Mouse (Mus musculus) frontal cortex, postnatal 25 days (tissue): ENCODE measurements at regions not wholly inside any gene's neighbourhood (a gene's known extent, or its start where the extent isn't known, plus 50 kb on each side); places are given as distances from the start of the nearest gene placed in this dataset.

Experiments used
- DNase-seq, 2 experiments: peaks; one replicate each; pipeline ENCODE4 v3.0.0; 2022; ENCODE audit warnings: low spot score in 2 of 2

GRCm38 (mm10) chr3:21813401-21813800, 263.1 kb upstream of the Tbl1xr1 start:
- DNase-seq = no peak

GRCm38 (mm10) chr3:21816968-21817858, 259.2 kb upstream of the Tbl1xr1 start:
- no peak for DNase-seq

DNA sequence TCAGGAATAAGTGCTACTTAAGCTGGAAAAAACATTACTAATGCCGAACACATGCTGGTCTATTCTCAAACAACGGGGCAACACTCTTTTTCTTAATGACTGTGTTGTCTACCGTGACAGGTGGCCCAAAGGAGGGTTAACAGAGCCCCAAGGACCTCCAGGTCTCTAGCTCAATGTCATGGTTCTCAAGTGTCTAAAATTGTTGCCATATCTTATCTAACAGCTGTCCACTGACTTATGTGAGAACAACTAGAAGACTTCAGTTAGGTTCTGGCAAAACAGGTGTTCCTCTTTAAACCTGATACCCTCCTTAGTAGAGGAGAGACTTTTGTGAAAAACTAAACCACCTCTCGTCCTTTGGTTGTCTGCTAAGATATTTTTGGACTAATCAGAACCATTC, 257.4 kb upstream of the Tbl1xr1 start:
- DNase-seq = no peak

DNA sequence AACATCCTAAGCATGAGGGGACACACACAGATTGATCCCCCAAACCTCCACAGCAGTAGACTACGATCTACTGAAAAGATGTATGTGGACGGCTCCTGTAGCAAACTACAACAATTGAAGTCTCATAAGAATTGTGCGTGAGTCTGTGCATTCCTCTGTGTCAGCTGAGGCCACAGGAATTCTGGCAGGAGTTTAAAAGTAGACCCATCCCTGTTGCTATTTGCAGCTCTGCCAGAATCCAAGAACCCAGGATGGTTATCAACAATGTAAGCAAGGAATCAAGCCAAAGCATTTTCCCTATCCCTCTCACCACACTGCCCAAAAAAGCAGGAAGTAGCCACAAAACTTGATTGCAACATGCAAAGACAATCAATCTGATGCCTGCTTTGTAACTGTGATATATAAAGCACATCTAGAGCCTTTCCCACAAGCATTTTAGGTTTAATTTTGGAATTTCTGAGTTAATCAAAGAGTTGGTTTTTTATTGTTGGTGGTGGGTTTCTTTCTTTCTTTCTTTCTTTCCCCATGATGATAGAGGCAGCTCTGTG, 256.3 kb upstream of the Tbl1xr1 start:
- no peak for DNase-seq

DNA sequence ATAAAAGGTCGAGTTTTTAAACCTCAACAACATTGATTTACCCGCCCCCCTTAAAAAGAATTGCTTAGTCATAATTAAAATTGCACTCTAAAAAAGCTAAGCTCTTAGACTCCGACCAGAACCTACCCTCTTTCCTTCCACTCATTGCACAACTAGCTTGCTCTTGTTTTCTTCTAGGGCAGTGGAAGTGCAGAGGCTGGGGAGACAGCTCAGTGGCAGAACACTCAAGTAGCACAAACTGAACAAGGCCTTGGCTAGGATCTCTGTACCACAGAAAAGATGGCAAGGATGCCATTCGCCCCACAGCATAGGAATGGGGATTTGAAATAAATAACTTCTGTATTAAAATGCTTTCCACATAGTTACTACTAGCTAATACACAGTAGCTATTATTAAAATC, 253.8 kb upstream of the Tbl1xr1 start:
- DNase-seq = no peak

DNA sequence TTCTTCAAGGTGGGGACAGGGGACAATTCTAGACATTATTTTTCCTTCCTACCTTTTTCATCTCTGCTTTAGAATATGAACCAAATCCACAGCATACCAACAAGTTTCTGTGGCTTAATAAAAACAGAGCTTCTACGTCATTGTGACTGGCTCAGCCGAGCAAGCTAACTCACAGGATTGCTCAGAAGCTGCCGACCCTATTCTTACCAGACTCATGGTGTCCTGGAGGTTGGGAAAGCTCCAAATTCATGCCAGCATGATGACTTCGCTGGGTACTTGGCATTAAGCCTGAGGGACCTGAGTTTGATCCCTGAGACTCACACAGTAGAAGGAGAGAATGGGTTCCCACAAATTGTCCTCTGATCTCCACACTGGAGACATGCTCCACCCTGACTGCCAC, 253.1 kb upstream of the Tbl1xr1 start:
- DNase-seq = no peak

- DNase-seq = no peak
These were observed 252.2 kb upstream of the Tbl1xr1 start for GRCm38 (mm10) chr3:21824101-21824880.

- DNase-seq = no peak
These were observed 251.4 kb upstream of the Tbl1xr1 start for GRCm38 (mm10) chr3:21824913-21825610.

GRCm38 (mm10) chr3:21827656-21828055, 248.8 kb upstream of the Tbl1xr1 start:
- no peak for DNase-seq

GRCm38 (mm10) chr3:21833111-21833510, 243.3 kb upstream of the Tbl1xr1 start:
- DNase-seq = no peak

DNA sequence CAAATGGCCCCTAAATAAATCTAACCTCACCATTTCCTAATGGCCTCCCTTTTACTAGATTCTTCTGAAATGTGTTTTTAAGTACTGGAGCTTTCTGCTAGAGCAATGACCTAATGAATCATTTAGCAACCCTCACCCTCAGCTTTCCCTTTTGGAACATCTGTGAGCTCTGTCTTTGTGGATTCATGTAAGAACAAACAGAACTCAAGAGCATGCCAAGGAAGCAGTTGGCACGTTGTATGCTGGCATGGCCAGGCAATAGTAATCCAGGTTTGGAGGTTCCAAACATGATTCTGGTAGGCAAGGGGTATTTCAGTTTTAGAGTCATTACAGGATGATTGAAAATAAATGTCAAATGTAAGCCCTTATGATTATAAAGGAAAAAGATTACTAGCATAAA, 240.9 kb upstream of the Tbl1xr1 start:
- no peak for DNase-seq

DNA sequence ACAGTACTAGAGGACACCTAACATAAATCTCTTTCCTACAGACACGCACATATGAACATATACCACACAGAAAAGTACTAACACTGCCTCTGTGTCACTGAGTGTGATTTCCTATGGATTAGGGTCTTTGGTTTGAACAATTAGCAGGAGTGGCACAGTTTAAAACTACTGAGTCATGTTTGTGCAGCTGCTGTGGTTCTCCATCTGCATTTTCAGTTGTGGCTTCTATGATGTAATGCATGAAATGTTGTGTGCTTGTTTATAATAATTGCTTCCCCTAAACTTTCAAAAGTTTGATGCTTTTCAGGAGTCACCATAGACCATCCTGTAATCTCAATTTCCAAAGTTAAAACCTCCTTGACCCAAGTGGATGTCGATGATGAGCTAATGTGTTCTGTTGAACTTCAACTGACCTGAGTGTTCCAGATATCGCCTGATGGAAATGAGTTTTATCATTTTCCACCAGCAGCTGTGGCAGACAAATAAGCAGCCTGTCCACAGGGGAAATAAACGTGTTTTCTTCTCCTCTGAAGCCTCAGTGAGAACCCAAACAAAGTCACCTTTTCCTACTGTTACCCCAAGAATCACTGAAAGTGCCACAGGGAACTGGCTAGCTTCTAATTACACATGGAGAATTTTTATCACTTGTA, 239.0 kb upstream of the Tbl1xr1 start:
- no peak for DNase-seq

DNA sequence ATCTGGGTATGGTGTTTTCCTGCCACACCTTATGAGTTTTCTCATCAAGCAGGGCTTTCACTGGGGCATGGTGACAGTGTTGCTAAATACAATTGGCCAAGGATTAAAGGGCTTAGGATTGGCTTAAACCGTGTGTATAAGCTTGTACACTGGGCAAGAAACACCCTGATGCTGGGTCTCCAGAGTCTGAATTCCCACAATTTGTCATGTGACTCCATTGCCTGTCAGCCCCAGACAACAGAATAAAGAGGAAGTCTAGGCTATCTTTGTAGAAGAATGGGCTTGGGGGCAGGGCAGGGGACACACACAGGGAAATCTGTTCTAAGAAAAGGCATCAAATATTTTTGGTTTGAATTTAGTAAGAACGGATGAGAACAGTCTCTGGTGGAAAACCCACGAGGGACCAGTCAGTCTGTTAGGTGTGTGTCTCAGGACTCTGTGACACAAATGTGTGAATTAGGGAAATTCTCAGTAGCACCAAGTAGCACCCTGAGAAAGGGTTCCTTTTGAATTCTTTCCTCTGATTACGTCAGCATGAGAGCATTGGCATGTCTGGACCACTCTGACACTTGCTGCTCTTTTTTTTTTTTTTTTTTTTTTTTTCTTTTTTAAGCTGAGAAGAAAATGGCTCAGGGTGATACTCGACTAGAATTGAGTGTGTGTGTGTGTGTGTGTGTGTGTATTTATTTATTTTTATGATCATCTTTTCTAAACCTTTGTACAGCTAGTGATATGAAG, 235.5 kb upstream of the Tbl1xr1 start:
- DNase-seq = no peak

GRCm38 (mm10) chr3:21841506-21841905, 234.9 kb upstream of the Tbl1xr1 start:
- no peak for DNase-seq

DNA sequence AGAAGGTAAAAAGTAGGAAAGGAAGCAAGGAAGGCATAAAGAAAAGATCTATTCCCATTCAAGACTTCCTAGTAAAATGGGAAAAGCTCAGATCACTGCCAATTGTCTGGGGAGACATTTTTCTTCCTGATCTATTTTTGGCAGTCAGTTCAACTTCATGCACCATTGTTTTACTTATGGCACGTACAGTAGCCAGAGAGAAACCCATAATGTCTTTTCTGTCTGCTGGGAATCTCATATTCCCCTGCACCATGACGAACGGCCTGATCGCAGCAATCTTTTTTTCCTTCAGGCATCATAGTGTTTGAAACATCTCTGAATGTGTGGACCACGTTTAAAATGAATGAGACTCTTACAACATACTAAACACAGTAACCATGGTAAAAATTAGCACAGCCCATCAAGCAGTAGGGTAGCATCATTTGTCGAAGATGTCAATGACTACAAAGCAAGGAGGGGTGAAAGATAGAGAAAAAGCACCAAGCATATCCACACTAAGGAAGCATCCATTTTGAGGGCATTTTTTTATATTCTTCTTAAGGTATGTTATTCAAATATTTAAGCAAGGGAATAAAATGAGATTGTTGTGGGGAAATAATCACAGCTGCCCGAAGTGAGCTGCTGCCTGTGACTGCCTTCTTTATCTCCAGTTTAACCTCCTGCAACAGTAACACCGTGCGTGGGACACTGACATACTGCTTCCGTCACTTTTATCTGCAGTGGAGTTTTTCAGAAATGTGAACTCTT, 233.7 kb upstream of the Tbl1xr1 start:
- DNase-seq = no peak

DNA sequence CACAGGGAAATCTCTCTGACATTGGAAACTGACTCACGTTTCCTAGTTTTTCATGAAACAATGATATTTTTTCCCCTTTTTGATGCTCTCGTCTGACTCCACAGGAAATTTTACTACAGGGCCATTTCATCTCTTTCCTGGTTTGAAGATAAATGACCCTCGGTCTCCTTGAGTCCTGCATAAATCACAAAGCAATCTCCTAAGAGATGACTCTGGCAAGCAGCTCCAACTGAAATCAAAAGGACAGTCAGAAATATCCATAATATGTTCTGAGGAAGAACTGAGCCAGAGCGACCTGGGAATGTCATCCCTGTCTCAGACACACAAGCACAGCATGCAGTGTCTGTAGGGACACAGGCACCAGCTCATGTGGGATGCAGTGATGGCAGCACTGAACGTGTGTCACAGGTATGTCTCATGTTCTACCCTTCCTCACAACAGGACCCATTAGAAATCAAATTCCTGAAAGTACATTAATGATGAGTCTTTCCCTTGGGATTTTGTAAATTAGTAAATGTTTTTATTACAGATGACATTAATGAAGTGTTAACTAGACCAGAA, 233.1 kb upstream of the Tbl1xr1 start:
- no peak for DNase-seq

DNA sequence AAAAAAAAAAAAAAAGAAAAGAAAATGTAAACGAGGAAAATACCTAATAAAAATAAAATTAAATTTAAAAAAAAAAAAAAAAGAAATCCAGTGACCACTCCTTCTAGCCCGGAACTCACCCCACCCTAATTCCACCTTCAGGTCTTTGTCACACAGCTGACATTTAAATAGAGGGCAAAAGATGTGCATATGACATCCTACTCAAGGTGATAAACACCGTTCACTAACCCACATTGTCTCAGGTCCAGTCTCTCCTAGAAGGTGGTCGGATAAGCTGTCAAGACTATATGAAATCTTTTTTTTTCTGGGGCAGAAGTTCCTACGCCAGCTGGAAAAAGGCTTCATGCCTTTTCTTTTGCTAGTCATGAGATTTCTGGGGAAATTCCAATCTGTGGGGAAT, 226.6 kb upstream of the Tbl1xr1 start:
- DNase-seq = no peak

GRCm38 (mm10) chr3:21850977-21851376, 225.5 kb upstream of the Tbl1xr1 start:
- DNase-seq = no peak

DNA sequence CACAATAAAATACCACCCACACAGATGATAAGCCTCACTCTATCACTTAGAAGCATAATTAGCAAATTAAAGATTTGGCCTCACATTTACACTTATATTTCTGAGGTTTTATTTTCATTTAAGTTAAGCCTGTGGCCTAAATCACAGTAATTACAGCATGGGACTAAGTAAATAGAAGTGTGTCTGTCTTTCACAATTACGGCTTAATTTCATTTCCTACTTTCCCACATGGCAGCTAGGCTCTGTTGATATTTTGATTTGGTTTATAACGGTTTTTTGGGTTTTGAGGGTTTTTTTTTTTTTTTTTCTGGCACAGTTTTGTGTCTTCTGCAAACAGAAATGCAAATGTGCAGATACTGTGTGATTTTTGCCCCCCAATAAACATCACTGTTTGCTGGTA, 222.1 kb upstream of the Tbl1xr1 start:
- no peak for DNase-seq

DNA sequence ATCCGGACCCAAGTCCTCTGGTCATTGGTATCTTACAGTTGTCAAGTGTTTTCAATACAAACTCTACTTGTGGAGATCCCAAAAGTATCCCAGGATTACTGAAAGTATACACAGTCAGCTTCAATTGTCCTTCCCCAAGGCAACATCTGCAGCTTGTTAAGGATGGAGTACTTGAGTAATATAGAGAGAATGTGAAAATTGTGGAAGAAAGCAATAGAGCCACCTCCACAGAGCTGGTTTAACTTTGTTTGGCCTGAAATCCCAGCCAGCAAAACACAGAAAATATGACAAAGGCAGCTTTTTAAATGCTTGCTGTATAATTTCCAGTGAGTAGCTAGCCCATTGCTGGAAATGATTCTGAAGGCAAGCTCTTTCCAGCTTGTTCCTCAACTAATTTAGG, 217.0 kb upstream of the Tbl1xr1 start:
- no peak for DNase-seq
